ENCODE assay signal across 25 mouse cellular contexts in the genomic region with DNA sequence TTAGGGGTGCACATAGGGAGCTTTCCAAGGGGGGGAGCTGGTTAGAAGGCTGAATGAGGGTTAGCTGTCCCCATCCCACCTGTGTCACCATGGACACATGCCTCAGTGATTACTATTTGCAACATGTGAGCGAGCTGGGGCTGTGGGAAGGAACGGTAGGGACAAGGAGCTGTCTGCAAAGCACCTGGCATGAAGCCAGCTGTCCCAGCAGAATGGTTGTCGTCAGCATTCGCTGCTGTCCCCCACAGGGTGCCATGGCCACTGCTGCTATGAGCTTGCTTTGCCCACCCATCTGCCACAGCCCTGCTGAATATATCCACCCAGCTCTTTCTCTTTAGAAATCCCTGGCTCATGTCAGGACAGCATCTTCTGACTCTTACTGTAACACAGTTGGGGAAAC.
A peak's percentile ranks its signal among the peaks of the same experiment; 100 is the strongest.
DNase-seq lines count a peak whose midpoint lies in the region; ATAC-seq and TF ChIP-seq lines count a peak whose summit lies in the region.
"Had no signal": no experiment of that assay in that cellular context is flagged by ENCODE, and none has a peak within 500 bp of the region (broad histone marks: within the 10 kb centered on the region; RNA-seq: fewer than 3 reads in every experiment).

No protein-coding gene starts in this region.

- no peak for TF ChIP-seq CTCF in lung, embryonic 14.5 days (IDR thresholded peaks at IDR 0.05; ENCODE audit: low read depth)

- 55% methylated on average over 4 of the region's 4 CpGs for WGBS in hindbrain, embryonic 10.5 days
- 13% methylated on average over 4 of the region's 4 CpGs for WGBS in hindbrain, embryonic 13.5 days
- WGBS in lung, embryonic 14.5 days: 21% methylated on average over 4 of the region's 4 CpGs

- H3K4me2 ChIP-seq in hindbrain, embryonic 13.5 days: no peak overlapping the region
- H3K4me2 ChIP-seq in lung, embryonic 14.5 days: no peak overlapping the region
- H3K4me2 ChIP-seq: heart, embryonic 12.5 days; intestine, embryonic 15.5 days; limb, embryonic 13.5 days; liver, embryonic 11.5 days had no signal

- peaks cover 48% of the 10 kb centered on the region for H3K27me3 ChIP-seq in hindbrain, embryonic 10.5 days (ENCODE audit: insufficient read depth, poor library complexity, severe bottlenecking)
- H3K27me3 ChIP-seq in hindbrain, embryonic 13.5 days: peaks cover 32% of the 10 kb centered on the region
- H3K27me3 ChIP-seq in lung, embryonic 14.5 days (ENCODE audit: insufficient read depth, low read length): no peaks in the 10 kb centered on the region
- H3K27me3 ChIP-seq: intestine, embryonic 15.5 days had no signal

- H3K27ac ChIP-seq in hindbrain, embryonic 10.5 days: peak overlapping the region; percentile 50; the same call in 1 of the 2 replicates
- H3K27ac ChIP-seq in hindbrain, embryonic 13.5 days: no peak overlapping the region
- no peak overlapping the region for H3K27ac ChIP-seq in lung, embryonic 14.5 days (ENCODE audit: low read depth)
- H3K27ac ChIP-seq: heart, adult 2 months; intestine, embryonic 15.5 days; kidney, postnatal 0 days; limb, embryonic 13.5 days had no signal

- no peak for DNase-seq in hindbrain, embryonic 10.5 days (ENCODE audit: low spot score)
- DNase-seq in lung, embryonic 14.5 days: peak; percentile 65
- no peak for DNase-seq in lung, adult 18-20 months
- peak; percentile 45 for DNase-seq in retina, postnatal 1 day
- no peak for DNase-seq in retina, embryonic 14.5 days (ENCODE audit: low spot score)
- no peak for DNase-seq in adrenal gland, postnatal 4 days (ENCODE audit: low spot score in 2 of 2)
- DNase-seq: adrenal gland, postnatal 14 days; cerebellum, adult 2 months; forebrain, postnatal 0 days; heart, adult 2 months; heart, postnatal 4 days; kidney, adult 8-10 months; layer of hippocampus, postnatal 36 days; lung, postnatal 4 days; spleen, adult 18-20 months; thymus, postnatal 14 days had no signal

- no peak overlapping the region for H3K4me3 ChIP-seq in hindbrain, embryonic 10.5 days
- H3K4me3 ChIP-seq in hindbrain, embryonic 13.5 days: no peak overlapping the region
- no peak overlapping the region for H3K4me3 ChIP-seq in lung, embryonic 14.5 days (ENCODE audit: low read depth, low read length)
- H3K4me3 ChIP-seq: heart, adult 2 months; heart, embryonic 12.5 days; intestine, embryonic 15.5 days; limb, embryonic 13.5 days had no signal

- H3K9me3 ChIP-seq in hindbrain, embryonic 10.5 days: peaks cover 13% of the 10 kb centered on the region
- H3K9me3 ChIP-seq in hindbrain, embryonic 13.5 days: no peaks in the 10 kb centered on the region
- no peaks in the 10 kb centered on the region; the same call in 1 of the 2 replicates for H3K9me3 ChIP-seq in lung, embryonic 14.5 days (ENCODE audit: low read depth, low read length)
- H3K9me3 ChIP-seq: intestine, embryonic 15.5 days had no signal

- peaks cover 68% of the 10 kb centered on the region for H3K4me1 ChIP-seq in hindbrain, embryonic 10.5 days (replicated peaks)
- H3K4me1 ChIP-seq in hindbrain, embryonic 13.5 days (replicated peaks): peaks cover 44% of the 10 kb centered on the region
- H3K4me1 ChIP-seq in lung, embryonic 14.5 days (ENCODE audit: insufficient read depth): peaks cover 15% of the 10 kb centered on the region

- 0 out of 2 replicates have a peak, but pooled peaks cover 3% of the 10 kb centered on the region for H3K36me3 ChIP-seq in hindbrain, embryonic 10.5 days
- H3K36me3 ChIP-seq in hindbrain, embryonic 13.5 days: no peaks in the 10 kb centered on the region
- H3K36me3 ChIP-seq in lung, embryonic 14.5 days (ENCODE audit: insufficient read depth): no peaks in the 10 kb centered on the region
- H3K36me3 ChIP-seq: heart, embryonic 12.5 days; intestine, embryonic 15.5 days; limb, embryonic 13.5 days had no signal

- no peak overlapping the region; the same call in 1 of the 2 replicates for H3K9ac ChIP-seq in hindbrain, embryonic 13.5 days
- no peak overlapping the region for H3K9ac ChIP-seq in lung, embryonic 14.5 days
- H3K9ac ChIP-seq: forebrain, postnatal 0 days; heart, embryonic 12.5 days; intestine, embryonic 15.5 days; limb, embryonic 13.5 days had no signal

- ATAC-seq in hindbrain, embryonic 13.5 days (ENCODE audit: low FRiP score): no peak
- no peak for ATAC-seq in lung, embryonic 14.5 days (ENCODE audit: insufficient read depth)
- ATAC-seq: CD4-positive, CD25-positive, alpha-beta regulatory T cell, adult 4 months; forebrain, postnatal 0 days; hindbrain, embryonic 16.5 days; intestine, embryonic 15.5 days; lung, postnatal 0 days had no signal

Comparison
In these comparisons a context has a peak if more than half of its experiments do, and no peak if none do; other contexts are left out.
1. DNase-seq: peak in lung, embryonic 14.5 days (single experiment) and retina, postnatal 1 day (single experiment); none in hindbrain, embryonic 10.5 days (single experiment), lung, adult 18-20 months (0 of 2), retina, embryonic 14.5 days (single experiment) and adrenal gland, postnatal 4 days (0 of 2).